Mouse (Mus musculus) embryonic facial prominence, embryonic 10.5 days (tissue): ENCODE results near the gene Igf2bp3. TPM values are rescaled to one million over a fixed set of nuclear protein-coding genes. Genes with fewer than 3 reads are reported as not detected.

Experiments
- DNase-seq: peaks from one replicate; pipeline ENCODE4 v3.0.0-alpha.2; 2017; ENCODE audit warnings: low spot score
- H3K27ac ChIP-seq: fragments of 300-500 bp; sonication (generic); replicated peaks from 2 replicates; pipeline ENCODE4 v1.5.1; 2016; ENCODE audit warnings: mild to moderate bottlenecking
- H3K27me3 ChIP-seq: fragments of 300-500 bp; sonication (generic); replicated peaks from 2 replicates; pipeline ENCODE4 v1.6.1; 2016; ENCODE audit warnings: low read depth, mild to moderate bottlenecking; ENCODE audit not compliant: poor library complexity, severe bottlenecking
- H3K36me3 ChIP-seq: fragments of 300-500 bp; sonication (generic); replicated peaks from 2 replicates; pipeline ENCODE4 v1.6.1; 2016; ENCODE audit warnings: mild to moderate bottlenecking, moderate library complexity
- H3K4me1 ChIP-seq: fragments of 300-500 bp; sonication (generic); 2 replicates; pipeline ENCODE4 v1.6.1; 2016
- H3K4me3 ChIP-seq: fragments of 300-500 bp; sonication (generic); 2 replicates; pipeline ENCODE4 v1.5.1; 2016; ENCODE audit warnings: mild to moderate bottlenecking, moderate library complexity
- H3K9me3 ChIP-seq: fragments of 300-500 bp; sonication (generic); 2 replicates; pipeline ENCODE4 v1.6.1; 2016; ENCODE audit warnings: mild to moderate bottlenecking
- WGBS: fragments of 180-500 bp; shearing (Covaris S2); methylation state at CpG from one replicate; pipeline ENCODE4 v1.1.7; 2016; 5-methylcytosine and 5-hydroxymethylcytosine counted together
- polyA plus RNA-seq: library from polyadenylated mRNA; unstranded; fragments of >200 nt; fragmentation: Nextera tagmentation; extraction: Ambion mirVana; gene quantifications from 2 replicates; pipeline ENCODE4 v1.2.1, GENCODE M21; 2016

Gene Igf2bp3
- polyA plus RNA-seq, 1 experiment from 2014 or later, result 159 TPM

GRCm38 (mm10) chr6:49206416-49206815 lies 8.3 kb downstream of the Igf2bp3 start:
- no peak for DNase-seq
- H3K9me3 ChIP-seq, result no peaks in the 10 kb centered on the region
- 94% methylated on average over 1 of the region's 1 CpGs for WGBS
- H3K36me3 ChIP-seq, result peaks cover 81% of the 10 kb centered on the region
- no peak overlapping the region for H3K27ac ChIP-seq
- peaks cover 37% of the 10 kb centered on the region for H3K4me1 ChIP-seq
- no peak overlapping the region for H3K4me3 ChIP-seq
- no peaks in the 10 kb centered on the region for H3K27me3 ChIP-seq

DNA sequence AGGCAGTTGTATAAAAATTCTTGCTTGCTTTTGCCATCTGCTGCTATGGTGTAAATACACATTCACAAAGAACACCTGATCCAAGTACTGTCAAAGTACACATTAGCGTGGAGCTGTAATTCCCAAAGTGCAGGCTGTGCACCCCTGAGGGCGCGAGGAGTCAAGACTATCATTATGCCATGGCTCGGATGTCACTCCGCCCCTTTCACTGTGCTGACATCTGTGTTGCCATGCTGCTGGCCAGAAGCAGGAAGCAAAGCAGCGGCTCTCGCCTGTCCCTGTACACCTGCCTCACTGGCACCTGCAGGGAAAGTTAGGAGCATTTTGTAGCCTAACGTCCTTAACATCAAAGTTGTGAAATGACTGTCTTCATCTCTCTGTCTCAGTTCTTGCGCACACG lies 19.6 kb downstream of the Igf2bp3 start:
- Histone ChIP-seq H3K4me1 (0 out of 2 replicates have a peak, but pooled peaks cover 6% of the 10 kb centered on the region), H3K9me3 (peaks cover 5% of the 10 kb centered on the region; the same call in 1 of the 2 replicates), H3K27me3 (no peaks in the 10 kb centered on the region), H3K27ac (no peak overlapping the region), H3K4me3 (no peak overlapping the region), H3K36me3 (peaks cover 96% of the 10 kb centered on the region)
- peak; percentile 44 for DNase-seq
- 80% methylated on average over 10 of the region's 10 CpGs for WGBS

- Histone ChIP-seq H3K4me3 (no peak overlapping the region), H3K27me3 (no peaks in the 10 kb centered on the region), H3K9me3 (peaks cover 5% of the 10 kb centered on the region; the same call in 1 of the 2 replicates), H3K4me1 (0 out of 2 replicates have a peak, but pooled peaks cover 6% of the 10 kb centered on the region), H3K27ac (no peak overlapping the region), H3K36me3 (peaks cover 96% of the 10 kb centered on the region)
- 93% methylated on average over 4 of the region's 4 CpGs for WGBS
- DNase-seq, result no peak
Measured at GRCm38 (mm10) chr6:49194536-49194935, 20.2 kb downstream of the Igf2bp3 start.

- peaks cover 90% of the 10 kb centered on the region for H3K36me3 ChIP-seq
- H3K27ac ChIP-seq, result no peak overlapping the region
Measured at GRCm38 (mm10) chr6:49189363-49189762, 25.4 kb downstream of the Igf2bp3 start.

GRCm38 (mm10) chr6:49187299-49187698 lies 27.5 kb downstream of the Igf2bp3 start:
- 84% methylated on average over 7 of the region's 7 CpGs for WGBS
- Histone ChIP-seq H3K27ac (no peak overlapping the region), H3K9me3 (peaks cover 4% of the 10 kb centered on the region; the same call in 1 of the 2 replicates), H3K36me3 (peaks cover 73% of the 10 kb centered on the region), H3K4me3 (no peak overlapping the region), H3K4me1 (no peaks in the 10 kb centered on the region), H3K27me3 (no peaks in the 10 kb centered on the region)
- no peak for DNase-seq

More at GRCm38 (mm10) chr6:49189363-49189762, 25.4 kb downstream of the Igf2bp3 start:
- Histone ChIP-seq H3K4me3 (no peak overlapping the region), H3K9me3 (peaks cover 4% of the 10 kb centered on the region; the same call in 1 of the 2 replicates), H3K4me1 (no peaks in the 10 kb centered on the region), H3K27me3 (no peaks in the 10 kb centered on the region)
- DNase-seq, result no peak

GRCm38 (mm10) chr6:49176018-49176417 lies 38.7 kb downstream of the Igf2bp3 start:
- H3K27me3 ChIP-seq, result no peaks in the 10 kb centered on the region
- H3K9me3 ChIP-seq, result no peaks in the 10 kb centered on the region
- H3K4me3 ChIP-seq, result no peak overlapping the region
- peaks cover 25% of the 10 kb centered on the region for H3K4me1 ChIP-seq
- H3K36me3 ChIP-seq, result no peaks in the 10 kb centered on the region
- no peak for DNase-seq
- 83% methylated on average over 5 of the region's 5 CpGs for WGBS
- H3K27ac ChIP-seq, result no peak overlapping the region

- no peak for DNase-seq
- peaks cover 25% of the 10 kb centered on the region for H3K4me1 ChIP-seq
- H3K36me3 ChIP-seq, result peaks cover 5% of the 10 kb centered on the region; the same call in 1 of the 2 replicates
- H3K27ac ChIP-seq, result no peak overlapping the region
- no peak overlapping the region for H3K4me3 ChIP-seq
- H3K9me3 ChIP-seq, result no peaks in the 10 kb centered on the region
- no peaks in the 10 kb centered on the region for H3K27me3 ChIP-seq
Measured at GRCm38 (mm10) chr6:49174616-49175015, 40.1 kb downstream of the Igf2bp3 start.

- Histone ChIP-seq H3K36me3 (peaks cover 5% of the 10 kb centered on the region; the same call in 1 of the 2 replicates), H3K27ac (no peak overlapping the region), H3K9me3 (no peaks in the 10 kb centered on the region), H3K4me1 (peaks cover 30% of the 10 kb centered on the region), H3K27me3 (no peaks in the 10 kb centered on the region), H3K4me3 (no peak overlapping the region)
- no peak for DNase-seq
- WGBS, result 93% methylated on average over 4 of the region's 4 CpGs
Measured at GRCm38 (mm10) chr6:49173674-49174073, 41.1 kb downstream of the Igf2bp3 start.

DNA sequence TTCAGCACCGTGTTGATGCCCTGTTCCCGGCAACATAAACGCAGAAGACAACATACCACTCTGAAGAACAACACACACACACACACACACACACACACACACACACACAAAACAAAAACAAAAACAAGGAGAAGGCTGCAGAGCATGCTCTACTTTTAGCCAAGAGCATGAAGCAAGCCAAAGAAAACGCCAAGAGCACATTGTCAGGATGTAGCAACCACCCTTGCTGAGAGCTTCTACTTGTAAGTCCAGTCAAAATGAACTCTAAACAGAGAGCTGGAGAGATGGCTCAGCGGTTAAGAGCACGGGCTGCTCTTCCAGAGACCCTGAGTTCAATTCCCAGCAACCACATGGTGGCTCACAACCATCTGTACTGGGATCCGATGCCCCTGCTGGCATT lies 41.5 kb downstream of the Igf2bp3 start:
- Histone ChIP-seq H3K4me3 (no peak overlapping the region), H3K4me1 (peaks cover 30% of the 10 kb centered on the region), H3K9me3 (no peaks in the 10 kb centered on the region), H3K36me3 (peaks cover 5% of the 10 kb centered on the region; the same call in 1 of the 2 replicates), H3K27me3 (no peaks in the 10 kb centered on the region), H3K27ac (no peak overlapping the region)
- no peak for DNase-seq
- 90% methylated on average over 7 of the region's 7 CpGs for WGBS

- no peaks in the 10 kb centered on the region for H3K27me3 ChIP-seq
- peaks cover 12% of the 10 kb centered on the region for H3K36me3 ChIP-seq
- WGBS, result 94% methylated on average over 5 of the region's 5 CpGs
- no peaks in the 10 kb centered on the region for H3K9me3 ChIP-seq
- H3K4me1 ChIP-seq, result peaks cover 27% of the 10 kb centered on the region
- no peak for DNase-seq
- no peak overlapping the region for H3K4me3 ChIP-seq
- H3K27ac ChIP-seq, result no peak overlapping the region
Measured at GRCm38 (mm10) chr6:49171216-49171615, 43.5 kb downstream of the Igf2bp3 start.

DNA sequence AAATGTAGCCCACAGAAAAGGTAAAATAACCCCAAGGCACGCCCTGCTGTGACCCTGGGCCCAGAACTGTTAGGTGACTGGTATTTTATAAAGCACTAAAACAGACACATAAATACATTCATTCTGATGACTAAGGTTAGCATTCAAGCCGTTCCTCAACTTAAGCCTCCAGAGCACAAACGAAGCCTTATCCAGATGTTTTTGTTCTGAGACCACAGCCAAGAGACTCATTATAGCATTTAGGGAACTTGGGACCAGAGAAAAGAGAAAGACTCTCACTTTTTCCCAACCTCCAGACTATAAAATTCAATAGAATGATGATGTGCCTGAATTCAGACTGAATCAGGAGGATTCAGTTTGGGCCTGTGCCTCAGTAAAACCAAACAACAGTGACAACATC lies 46.1 kb downstream of the Igf2bp3 start:
- 68% methylated on average over 3 of the region's 3 CpGs for WGBS
- no peak overlapping the region for H3K27ac ChIP-seq
- peaks cover 34% of the 10 kb centered on the region for H3K36me3 ChIP-seq
- DNase-seq, result no peak
- peaks cover 22% of the 10 kb centered on the region for H3K4me1 ChIP-seq
- H3K27me3 ChIP-seq, result no peaks in the 10 kb centered on the region
- no peak overlapping the region for H3K4me3 ChIP-seq
- no peaks in the 10 kb centered on the region for H3K9me3 ChIP-seq

DNA sequence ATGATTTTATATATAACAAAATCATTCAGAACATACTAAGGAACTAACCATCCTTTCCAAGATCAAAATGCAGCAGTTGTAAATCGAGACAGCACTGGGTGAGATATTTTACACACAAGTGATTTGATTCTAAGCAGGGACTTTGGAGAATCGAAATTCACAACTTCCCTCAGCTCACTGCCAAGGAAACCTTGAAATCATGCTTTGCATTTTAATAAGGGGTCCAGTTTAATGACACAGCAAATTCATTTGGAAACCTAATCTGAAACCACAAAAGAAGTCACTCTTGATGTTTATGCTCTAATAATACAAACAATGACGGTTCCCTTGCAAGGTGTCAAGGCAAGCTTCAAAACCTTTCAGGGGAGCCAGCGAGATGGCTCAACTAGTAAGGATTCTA lies 47.4 kb downstream of the Igf2bp3 start:
- no peak overlapping the region for H3K27ac ChIP-seq
- H3K36me3 ChIP-seq, result peaks cover 39% of the 10 kb centered on the region
- H3K4me3 ChIP-seq, result no peak overlapping the region
- H3K4me1 ChIP-seq, result peaks cover 12% of the 10 kb centered on the region
- H3K27me3 ChIP-seq, result no peaks in the 10 kb centered on the region
- H3K9me3 ChIP-seq, result no peaks in the 10 kb centered on the region
- no peak for DNase-seq
- 88% methylated on average over 4 of the region's 4 CpGs for WGBS

GRCm38 (mm10) chr6:49166318-49166717 lies 48.4 kb downstream of the Igf2bp3 start:
- Histone ChIP-seq H3K36me3 (peaks cover 41% of the 10 kb centered on the region), H3K27me3 (no peaks in the 10 kb centered on the region), H3K27ac (no peak overlapping the region), H3K4me3 (no peak overlapping the region), H3K4me1 (peaks cover 12% of the 10 kb centered on the region), H3K9me3 (no peaks in the 10 kb centered on the region)
- 90% methylated on average over 8 of the region's 8 CpGs for WGBS
- no peak for DNase-seq
